Mouse (Mus musculus): ENCODE results near the gene Tha1. TPM values are rescaled to one million over a fixed set of nuclear protein-coding genes. Genes with fewer than 3 reads are reported as not detected.

Gene Tha1
- polyA plus RNA-seq, 1 experiment = 16.2 TPM

GRCm38 (mm10) chr11:117855360-117855759 lies 17.9 kb downstream of the Tha1 start:
- Histone ChIP-seq H3K27ac (ENCODE audit: insufficient read depth, low read length) (no peak overlapping the region), H3K4me1 (ENCODE audit: control insufficient read depth, insufficient read depth, insufficient read length) (no peaks in the 10 kb centered on the region), H3K27me3 (ENCODE audit: control insufficient read depth, insufficient read depth, low read length) (no peaks in the 10 kb centered on the region), H3K36me3 (ENCODE audit: control insufficient read depth, insufficient read depth, low read length) (peaks cover 1% of the 10 kb centered on the region; the same call in 1 of the 2 replicates), H3K4me3 (ENCODE audit: extremely low read depth, insufficient read depth, insufficient read length) (no peak overlapping the region)
- 89% methylated on average over 5 of the region's 5 CpGs for WGBS
- DNase-seq (ENCODE audit: low read depth in 1 of 2, low spot score in 2 of 2) = no peak
- TF ChIP-seq POLR2A (IDR thresholded peaks at IDR 0.05; ENCODE audit: low read depth, low read length) = no peak
- TF ChIP-seq CTCF (IDR thresholded peaks at IDR 0.05; ENCODE audit: extremely low read depth, insufficient read depth, insufficient read length, insufficient replicate concordance) = no peak

GRCm38 (mm10) chr11:117854241-117854640 lies 19.0 kb downstream of the Tha1 start:
- peaks cover 1% of the 10 kb centered on the region; the same call in 1 of the 2 replicates for H3K36me3 ChIP-seq (ENCODE audit: control insufficient read depth, insufficient read depth, low read length)
- 94% methylated on average over 9 of the region's 9 CpGs for WGBS
- no peak for DNase-seq (ENCODE audit: low read depth in 1 of 2, low spot score in 2 of 2)
- H3K27ac ChIP-seq (ENCODE audit: insufficient read depth, low read length) = no peak overlapping the region
- H3K4me3 ChIP-seq (ENCODE audit: extremely low read depth, insufficient read depth, insufficient read length) = no peak overlapping the region
- H3K4me1 ChIP-seq (ENCODE audit: control insufficient read depth, insufficient read depth, insufficient read length) = no peaks in the 10 kb centered on the region; the same call in 1 of the 2 replicates
- TF ChIP-seq CTCF (IDR thresholded peaks at IDR 0.05; ENCODE audit: extremely low read depth, insufficient read depth, insufficient read length, insufficient replicate concordance) = no peak
- TF ChIP-seq POLR2A (IDR thresholded peaks at IDR 0.05; ENCODE audit: low read depth, low read length) = no peak
- no peaks in the 10 kb centered on the region for H3K27me3 ChIP-seq (ENCODE audit: control insufficient read depth, insufficient read depth, low read length)

- TF ChIP-seq POLR2A (IDR thresholded peaks at IDR 0.05; ENCODE audit: low read depth, low read length) (no peak), CTCF (IDR thresholded peaks at IDR 0.05; ENCODE audit: extremely low read depth, insufficient read depth, insufficient read length, insufficient replicate concordance) (no peak)
- no peaks in the 10 kb centered on the region for H3K27me3 ChIP-seq (ENCODE audit: control insufficient read depth, insufficient read depth, low read length)
- peaks cover 4% of the 10 kb centered on the region; the same call in 1 of the 2 replicates for H3K4me1 ChIP-seq (ENCODE audit: control insufficient read depth, insufficient read depth, insufficient read length)
- no peak overlapping the region for H3K4me3 ChIP-seq (ENCODE audit: extremely low read depth, insufficient read depth, insufficient read length)
- WGBS = 91% methylated on average over 3 of the region's 3 CpGs
- H3K27ac ChIP-seq (ENCODE audit: insufficient read depth, low read length) = no peak overlapping the region
- peaks cover 1% of the 10 kb centered on the region; the same call in 1 of the 2 replicates for H3K36me3 ChIP-seq (ENCODE audit: control insufficient read depth, insufficient read depth, low read length)
- DNase-seq (ENCODE audit: low read depth in 1 of 2, low spot score in 2 of 2) = no peak
Observed at GRCm38 (mm10) chr11:117852875-117853274, 20.4 kb downstream of the Tha1 start.

GRCm38 (mm10) chr11:117848985-117849671 lies 24.2 kb downstream of the Tha1 start, which contains the start of gene Birc5:
Gene Birc5 (plus strand): TSS chr11:117849251.
- Histone ChIP-seq H3K27me3 (ENCODE audit: control insufficient read depth, insufficient read depth, low read length) (no peaks in the 10 kb centered on the region), H3K36me3 (ENCODE audit: control insufficient read depth, insufficient read depth, low read length) (peaks cover 1% of the 10 kb centered on the region; the same call in 1 of the 2 replicates), H3K4me1 (ENCODE audit: control insufficient read depth, insufficient read depth, insufficient read length) (peaks cover 8% of the 10 kb centered on the region; the same call in 1 of the 2 replicates), H3K4me3 (ENCODE audit: extremely low read depth, insufficient read depth, insufficient read length) (peak within 1 kb of the TSS; percentile 95), H3K27ac (ENCODE audit: insufficient read depth, low read length) (peak within 1 kb of the TSS; percentile 97)
- TF ChIP-seq POLR2A (IDR thresholded peaks at IDR 0.05; ENCODE audit: low read depth, low read length) (peak; percentile 94), CTCF (IDR thresholded peaks at IDR 0.05; ENCODE audit: extremely low read depth, insufficient read depth, insufficient read length, insufficient replicate concordance) (no peak)
- under 1% methylated on average over 51 of the region's 51 CpGs for WGBS
- peak; percentile 91 to 97 for DNase-seq (ENCODE audit: low read depth in 1 of 2, low spot score in 2 of 2)

GRCm38 (mm10) chr11:117848271-117848984 lies 24.9 kb downstream of the Tha1 start:
- Histone ChIP-seq H3K27me3 (ENCODE audit: control insufficient read depth, insufficient read depth, low read length) (no peaks in the 10 kb centered on the region), H3K4me3 (ENCODE audit: extremely low read depth, insufficient read depth, insufficient read length) (peak overlapping the region; percentile 95), H3K27ac (ENCODE audit: insufficient read depth, low read length) (peak overlapping the region; percentile 97), H3K4me1 (ENCODE audit: control insufficient read depth, insufficient read depth, insufficient read length) (peaks cover 8% of the 10 kb centered on the region; the same call in 1 of the 2 replicates), H3K36me3 (ENCODE audit: control insufficient read depth, insufficient read depth, low read length) (peaks cover 1% of the 10 kb centered on the region; the same call in 1 of the 2 replicates)
- 4% methylated on average over 19 of the region's 19 CpGs for WGBS
- TF ChIP-seq CTCF (IDR thresholded peaks at IDR 0.05; ENCODE audit: extremely low read depth, insufficient read depth, insufficient read length, insufficient replicate concordance) (no peak), POLR2A (IDR thresholded peaks at IDR 0.05; ENCODE audit: low read depth, low read length) (no peak; the same call in 1 of the 2 replicates)
- peak in 1 of 2 experiments; percentile 63 for DNase-seq (ENCODE audit: low read depth in 1 of 2, low spot score in 2 of 2)

- peaks cover 8% of the 10 kb centered on the region; the same call in 1 of the 2 replicates for H3K4me1 ChIP-seq (ENCODE audit: control insufficient read depth, insufficient read depth, insufficient read length)
- H3K27ac ChIP-seq (ENCODE audit: insufficient read depth, low read length) = peak overlapping the region; percentile 97
- no peaks in the 10 kb centered on the region for H3K27me3 ChIP-seq (ENCODE audit: control insufficient read depth, insufficient read depth, low read length)
- H3K4me3 ChIP-seq (ENCODE audit: extremely low read depth, insufficient read depth, insufficient read length) = peak overlapping the region; percentile 95
- no peak for TF ChIP-seq POLR2A (IDR thresholded peaks at IDR 0.05; ENCODE audit: low read depth, low read length)
- no peak for TF ChIP-seq CTCF (IDR thresholded peaks at IDR 0.05; ENCODE audit: extremely low read depth, insufficient read depth, insufficient read length, insufficient replicate concordance)
- peaks cover under 1% of the 10 kb centered on the region; the same call in 1 of the 2 replicates for H3K36me3 ChIP-seq (ENCODE audit: control insufficient read depth, insufficient read depth, low read length)
- no peak for DNase-seq (ENCODE audit: low read depth in 1 of 2, low spot score in 2 of 2)
- 73% methylated on average over 7 of the region's 7 CpGs for WGBS
Observed at GRCm38 (mm10) chr11:117847593-117848215, 25.6 kb downstream of the Tha1 start.
